Mouse (Mus musculus) kidney, postnatal 25 days (tissue): ENCODE measurements around the gene Prkag2.

ENCODE experiments used
- DNase-seq, 2 experiments: peaks; one replicate each; pipeline ENCODE4 v3.0.0; 2021; ENCODE audit warnings: mixed read lengths in 2 of 2

Gene Prkag2

GRCm38 (mm10) chr5:24908820-24909716 is 191.4 kb downstream of the Prkag2 start:
- DNase-seq = peak in 1 of 2 experiments; percentile 69

- DNase-seq = peak; percentile 79 to 92
These were observed 192.2 kb downstream of the Prkag2 start for GRCm38 (mm10) chr5:24908141-24908819.

- peak; percentile 18 to 43 for DNase-seq
These were observed 192.7 kb downstream of the Prkag2 start for GRCm38 (mm10) chr5:24907737-24908136.

GRCm38 (mm10) chr5:24906844-24907243 is 193.6 kb downstream of the Prkag2 start:
- peak in 1 of 2 experiments; percentile 14 for DNase-seq

- peak in 1 of 2 experiments; percentile 24 for DNase-seq
These were observed 195.5 kb downstream of the Prkag2 start for GRCm38 (mm10) chr5:24904941-24905340.

GRCm38 (mm10) chr5:24904423-24904822 is 196.0 kb downstream of the Prkag2 start:
- no peak for DNase-seq

- DNase-seq = no peak
These were observed 196.4 kb downstream of the Prkag2 start for GRCm38 (mm10) chr5:24904001-24904400.

GRCm38 (mm10) chr5:24902835-24903234 is 197.6 kb downstream of the Prkag2 start:
- peak; percentile 28 to 59 for DNase-seq

GRCm38 (mm10) chr5:24895606-24896005 is 204.8 kb downstream of the Prkag2 start:
- peak in 1 of 2 experiments; percentile 26 for DNase-seq

- peak in 1 of 2 experiments; percentile 22 for DNase-seq
These were observed 205.6 kb downstream of the Prkag2 start for GRCm38 (mm10) chr5:24894814-24895213.

GRCm38 (mm10) chr5:24892461-24892860 is 208.0 kb downstream of the Prkag2 start:
- DNase-seq = peak; percentile 7 to 31

- peak in 1 of 2 experiments; percentile 26 for DNase-seq
These were observed 210.6 kb downstream of the Prkag2 start for GRCm38 (mm10) chr5:24889860-24890259.

GRCm38 (mm10) chr5:24888874-24889591 is 211.4 kb downstream of the Prkag2 start:
- peak in 1 of 2 experiments; percentile 13 for DNase-seq

- no peak for DNase-seq
These were observed 213.2 kb downstream of the Prkag2 start for GRCm38 (mm10) chr5:24887271-24887670.

GRCm38 (mm10) chr5:24878713-24879112 is 221.7 kb downstream of the Prkag2 start:
- no peak for DNase-seq

GRCm38 (mm10) chr5:24877836-24878624 is 222.4 kb downstream of the Prkag2 start:
- peak in 1 of 2 experiments; percentile 31 for DNase-seq

- no peak for DNase-seq
These were observed 223.8 kb downstream of the Prkag2 start for GRCm38 (mm10) chr5:24876653-24877052.

GRCm38 (mm10) chr5:24874111-24874510 is 226.3 kb downstream of the Prkag2 start:
- DNase-seq = no peak

GRCm38 (mm10) chr5:24873221-24873620 is 227.2 kb downstream of the Prkag2 start:
- DNase-seq = no peak

GRCm38 (mm10) chr5:24871276-24871675 is 229.2 kb downstream of the Prkag2 start:
- DNase-seq = peak in 1 of 2 experiments; percentile 14

GRCm38 (mm10) chr5:24869796-24870289 is 230.6 kb downstream of the Prkag2 start:
- no peak for DNase-seq

- no peak for DNase-seq
These were observed 236.6 kb downstream of the Prkag2 start for GRCm38 (mm10) chr5:24863804-24864203.
